Mouse (Mus musculus) bone marrow macrophage, adult 2 months (primary cell): Measurements from ENCODE around the gene Megf8.

Source experiments
- CTCF ChIP-seq: IDR thresholded peaks from 2 replicates; pipeline ENCODE4 v1.5.1; 2012; ENCODE audit warnings: low read depth, mild to moderate bottlenecking, low read length, moderate library complexity
- POLR2A ChIP-seq: IDR thresholded peaks from 2 replicates; pipeline ENCODE4 v1.6.1; 2012; ENCODE audit warnings: mild to moderate bottlenecking, low read depth, low read length, borderline replicate concordance

DNA sequence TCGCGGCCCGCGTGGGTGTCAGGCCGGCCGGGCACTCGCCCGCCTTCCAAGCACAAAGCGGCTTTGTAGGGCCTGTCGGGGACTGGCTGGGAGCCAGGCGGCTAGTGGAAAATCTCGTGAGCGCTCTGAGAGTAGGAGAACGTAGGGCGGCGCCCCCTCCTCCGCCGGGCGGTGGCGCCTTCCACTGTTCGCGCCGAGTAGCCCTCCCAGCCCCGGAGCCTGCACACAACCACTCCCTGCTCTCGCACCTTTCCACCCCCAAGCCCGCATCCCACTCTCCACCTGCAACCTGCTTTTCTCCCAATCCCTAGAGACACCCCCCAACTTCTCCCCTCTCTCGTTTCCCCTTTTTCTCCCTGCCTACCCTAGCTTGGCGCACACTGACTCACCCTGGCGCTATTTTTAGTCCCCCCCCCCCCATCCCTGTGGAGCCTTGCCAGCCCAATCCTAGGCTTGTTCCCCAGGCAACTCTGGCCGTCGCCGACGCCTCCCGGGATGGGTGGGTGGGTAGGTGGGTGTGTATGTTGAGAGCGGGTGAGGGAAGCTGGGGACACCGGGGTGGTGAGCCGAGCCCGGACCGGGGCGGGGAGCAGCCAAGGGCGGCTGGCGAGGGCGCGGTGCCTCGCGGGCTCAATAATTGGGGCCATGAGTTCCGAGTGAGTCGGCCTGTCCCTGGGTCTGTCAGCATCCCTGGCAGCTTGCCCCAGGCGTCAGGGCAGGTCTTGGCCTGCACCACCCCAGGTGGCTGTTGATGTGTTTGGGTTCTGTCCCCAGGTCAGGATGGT lies 37.7 kb upstream of the Megf8 start:
- no peak for TF ChIP-seq CTCF
- TF ChIP-seq POLR2A = no peak
